Mouse (Mus musculus): ENCODE results near the gene Ms4a8a.
"Not testable (repeated sequence)": the region's sequence is repeated elsewhere in the genome, so short reads cannot be mapped to it uniquely, and the experiment has no call there.

Ms4a8a gene

DNA sequence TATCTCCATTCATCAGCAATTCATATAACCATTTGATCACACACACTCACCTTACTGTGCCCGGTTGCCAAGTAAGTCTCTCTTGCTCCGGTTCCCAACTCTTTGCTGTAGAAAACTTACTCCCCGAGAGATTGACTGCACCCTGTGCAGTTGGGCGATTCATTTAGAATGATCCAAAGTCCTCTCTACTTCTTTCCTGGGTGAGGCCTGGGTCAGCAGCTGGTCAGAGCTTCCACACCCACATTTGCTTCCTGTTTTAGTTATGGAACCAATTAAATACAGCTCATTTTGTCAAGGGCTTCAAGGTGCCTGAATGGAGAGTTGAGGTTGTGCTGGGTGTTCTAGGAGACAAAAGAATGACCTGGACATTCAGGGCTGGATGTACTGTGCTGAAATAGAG lies at the start of gene Ms4a8a:
Gene Ms4a8a (minus strand): TSS at position 169 of the 400 bp plus-strand sequence.
- no peak for DNase-seq (ENCODE audit: low spot score)

DNA sequence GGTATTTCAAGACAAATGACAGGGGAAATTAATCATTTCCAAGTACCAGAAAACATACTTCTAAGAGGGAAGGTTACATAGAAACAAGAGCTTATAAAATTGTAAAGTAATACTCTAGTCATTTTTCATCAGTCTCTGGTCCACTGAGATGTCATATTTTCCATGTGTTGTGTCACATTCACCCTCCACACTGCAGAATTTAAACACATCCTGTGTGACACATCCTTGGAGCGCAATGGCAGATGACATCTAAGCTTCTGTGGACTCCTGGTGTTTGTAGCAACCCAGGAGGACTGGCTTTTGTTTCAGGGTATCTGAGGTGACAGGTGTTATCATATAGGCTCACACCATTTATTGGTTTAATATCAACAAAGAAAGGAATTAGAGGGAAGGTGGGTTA lies 48.8 kb upstream of the Ms4a8a start:
- no peak for DNase-seq (ENCODE audit: low spot score)

DNA sequence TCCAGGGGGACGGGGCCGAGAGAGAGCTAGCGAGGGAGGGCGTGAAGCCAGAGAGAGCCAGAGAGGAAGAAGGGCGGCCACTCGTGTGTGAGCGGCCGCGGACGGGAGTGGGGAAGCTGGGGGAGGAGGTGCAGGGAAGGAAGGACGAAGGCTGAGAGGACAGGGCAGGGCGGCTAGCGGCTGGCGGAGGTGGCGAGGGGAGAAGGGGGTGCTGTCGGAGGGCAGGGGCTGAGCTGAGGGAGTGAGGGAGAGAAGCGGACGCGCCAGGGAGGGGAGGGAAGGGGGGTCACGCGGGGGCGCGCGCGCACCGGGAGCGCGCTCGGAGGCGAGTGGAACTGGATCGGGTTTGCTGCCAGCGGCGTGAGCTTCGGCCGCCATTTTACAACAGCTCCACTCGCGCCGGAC lies 40.1 kb upstream of the Ms4a8a start:
- DNase-seq (ENCODE audit: low spot score): peak; percentile 23

DNA sequence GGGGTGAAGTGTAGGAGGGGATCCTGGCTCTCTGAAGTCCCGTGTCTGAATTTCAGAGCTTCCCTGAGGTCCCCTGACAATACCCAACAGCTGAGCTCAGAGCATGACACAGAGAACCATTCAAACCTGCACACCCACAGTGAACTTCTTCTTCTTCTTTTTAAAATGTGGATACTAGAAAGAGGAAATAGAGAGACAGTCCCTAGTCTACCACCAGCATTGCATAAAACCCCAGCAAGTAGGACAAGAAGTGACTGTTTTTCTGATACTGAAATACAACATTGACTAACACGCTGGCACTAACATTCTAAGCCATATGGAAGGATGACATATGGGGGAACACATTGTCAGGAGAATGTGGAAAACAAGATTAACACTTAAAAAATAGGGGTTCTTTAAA lies 38.4 kb upstream of the Ms4a8a start:
- DNase-seq (ENCODE audit: low spot score): no peak

DNA sequence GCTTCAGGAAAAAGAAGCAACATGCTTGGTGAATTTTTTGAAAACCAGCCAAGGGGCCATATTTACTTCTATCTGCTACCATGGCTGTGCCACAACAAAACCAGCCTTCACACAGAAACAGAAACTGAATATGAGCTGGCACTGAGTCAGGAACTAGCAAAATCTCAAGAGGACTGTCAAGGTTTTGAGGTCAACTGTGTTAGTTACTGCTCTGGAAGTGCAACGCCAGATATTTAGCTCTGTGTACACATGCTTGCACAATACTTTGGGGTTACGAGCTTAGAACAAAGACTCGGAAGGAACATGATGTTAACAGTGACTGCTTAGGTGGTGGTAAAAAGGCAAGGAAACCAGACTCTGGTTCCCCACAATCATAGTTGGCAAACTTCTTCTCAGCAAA lies 26.8 kb upstream of the Ms4a8a start:
- DNase-seq (ENCODE audit: low spot score): no peak

DNA sequence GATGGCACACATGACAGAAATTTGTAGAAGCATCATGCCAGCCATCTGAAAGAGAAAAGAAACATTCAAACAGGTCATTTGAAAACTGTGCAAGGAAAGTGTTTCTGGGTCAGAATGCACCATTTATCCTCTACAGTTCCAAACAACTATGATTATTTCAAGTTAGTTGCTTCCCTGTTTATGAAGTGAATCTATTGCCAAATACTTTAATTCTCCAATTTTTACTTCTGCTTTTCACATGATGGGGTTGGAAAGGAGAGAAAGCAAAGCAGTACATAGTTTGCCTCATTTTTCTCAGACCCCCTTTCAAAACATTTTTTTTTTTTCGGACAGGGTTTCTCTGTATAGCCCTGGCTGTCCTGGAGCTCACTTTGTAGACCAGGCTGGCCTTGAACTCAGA lies 21.0 kb upstream of the Ms4a8a start:
- DNase-seq (ENCODE audit: low spot score): no peak

DNA sequence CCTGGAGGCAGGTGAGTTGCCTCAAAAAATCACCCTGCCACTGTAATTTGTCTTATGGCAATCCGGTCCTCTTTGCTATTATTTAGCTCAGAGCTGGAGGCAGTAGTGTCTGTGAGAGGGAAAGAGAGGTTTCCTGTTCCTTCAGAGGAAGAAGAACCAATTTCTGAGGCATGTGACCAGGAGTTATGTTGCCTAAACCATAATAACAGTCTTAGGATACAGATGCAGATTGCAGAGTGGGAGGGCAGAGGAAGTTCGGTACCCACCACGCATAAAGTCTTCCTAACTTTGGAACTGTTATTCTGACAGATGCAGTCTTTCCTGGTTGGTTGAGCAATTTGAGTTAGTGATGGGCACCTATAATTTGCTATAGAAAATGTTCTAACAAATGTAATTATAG lies 17.5 kb upstream of the Ms4a8a start:
- no peak for DNase-seq (ENCODE audit: low spot score)

DNA sequence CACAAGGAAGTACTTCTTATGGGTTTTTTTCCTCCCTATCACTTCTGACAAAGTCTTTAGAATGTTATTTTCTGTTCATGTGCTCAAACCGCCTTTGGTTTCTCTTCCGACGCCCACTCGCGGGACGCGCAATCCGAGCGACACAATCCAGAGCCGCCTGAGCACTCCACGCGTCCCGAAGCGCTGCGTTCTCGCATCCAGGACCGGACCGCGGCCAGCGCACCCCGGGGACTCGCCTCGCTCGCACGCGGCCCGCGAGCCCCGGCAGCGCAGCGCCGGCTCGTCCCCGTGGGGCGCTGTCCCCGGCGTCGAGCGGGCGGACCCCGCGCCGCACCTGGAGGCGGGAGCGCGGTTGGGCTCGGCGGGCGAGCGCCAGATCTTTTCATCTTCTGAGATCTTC lies 11.2 kb upstream of the Ms4a8a start:
- DNase-seq (ENCODE audit: low spot score): peak; percentile 11

DNA sequence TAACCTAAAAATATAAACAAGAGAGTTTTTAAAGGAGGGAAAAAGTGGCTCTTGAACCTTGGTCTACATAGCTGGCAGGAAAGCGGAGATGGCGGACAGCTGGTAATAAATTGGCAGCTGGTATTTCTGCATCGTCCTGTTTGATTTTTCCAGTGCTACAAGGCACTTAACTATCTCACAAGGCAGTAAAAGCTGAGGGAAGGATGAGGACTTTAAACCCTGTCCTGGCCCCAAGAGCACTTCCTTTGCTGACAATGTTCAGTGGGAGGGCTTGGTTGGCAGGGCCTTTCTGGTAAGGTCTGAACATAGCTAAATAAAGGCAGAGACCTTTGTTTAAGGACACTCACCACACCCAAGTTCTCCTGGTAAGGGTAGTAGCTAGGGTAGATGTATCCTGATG lies 10.5 kb downstream of the Ms4a8a start:
- DNase-seq (ENCODE audit: low spot score): no peak

DNA sequence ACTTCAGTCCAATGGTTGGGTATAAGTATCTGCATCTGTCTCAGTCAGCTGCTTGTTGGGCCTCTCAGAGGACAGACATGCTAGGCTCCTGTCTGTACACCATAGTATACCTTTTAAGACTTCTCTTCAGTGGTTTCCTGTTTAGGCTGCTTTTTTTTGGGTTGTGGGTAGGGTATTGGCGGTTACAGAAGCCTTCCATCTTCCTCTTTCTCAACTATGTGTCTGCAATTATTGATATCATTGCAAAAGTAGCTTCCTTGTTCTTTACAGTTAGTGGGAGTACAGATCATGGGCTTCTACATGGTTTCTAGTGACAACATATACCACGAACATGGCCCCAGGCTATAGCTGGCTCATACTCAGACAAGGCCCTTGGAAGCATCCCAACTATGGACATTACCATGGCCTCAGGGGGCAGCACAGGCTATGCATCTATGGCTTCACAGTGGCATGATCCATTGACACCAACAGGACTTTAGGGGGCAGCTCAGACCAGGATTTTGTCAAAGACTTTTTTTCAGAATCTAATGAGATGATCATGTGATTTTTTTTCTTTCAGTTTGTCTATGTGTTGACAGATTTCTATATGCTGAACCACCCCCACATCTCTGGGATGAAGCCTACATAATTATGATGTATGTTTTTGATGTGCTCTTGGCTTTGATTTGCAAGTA lies 15.6 kb downstream of the Ms4a8a start:
- no peak for DNase-seq (ENCODE audit: low spot score)

DNA sequence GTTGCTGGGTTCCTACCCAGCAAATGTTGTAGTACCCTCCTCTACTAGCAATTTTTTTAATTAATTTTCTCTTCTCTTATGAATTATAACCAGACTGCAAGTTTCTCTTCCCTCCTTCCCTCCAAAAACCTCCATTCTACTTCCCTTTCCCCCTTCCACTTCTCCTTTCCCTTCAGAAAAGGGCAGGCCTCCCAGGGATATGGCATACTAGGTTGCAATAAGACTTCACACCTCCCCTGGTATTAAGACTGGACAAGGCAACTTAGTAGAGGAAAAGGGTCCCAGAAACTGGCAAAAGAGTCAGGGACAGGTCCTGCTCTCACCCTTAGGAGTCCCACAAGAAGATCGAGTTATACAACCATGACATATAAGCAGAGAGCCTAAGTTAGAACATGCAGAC lies 20.0 kb downstream of the Ms4a8a start:
- DNase-seq (ENCODE audit: low spot score): no peak

DNA sequence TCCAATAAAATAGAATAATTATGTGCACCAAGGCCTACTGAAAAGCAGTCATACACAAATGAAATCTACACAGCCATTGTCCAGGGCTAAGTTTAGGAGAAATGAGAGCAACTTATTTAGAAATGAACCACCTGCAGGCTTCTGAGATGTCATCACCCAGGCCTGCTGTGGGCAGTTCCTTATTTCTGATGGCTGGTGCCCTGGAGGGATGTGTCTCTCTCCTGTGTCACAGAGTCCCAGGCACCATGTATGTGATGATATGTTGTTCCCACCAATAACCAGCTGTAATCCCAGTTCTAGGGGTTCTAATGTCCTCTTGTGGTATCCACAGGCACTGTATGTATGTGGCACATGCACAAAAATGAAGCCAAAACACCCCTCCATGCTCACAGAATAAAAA lies 20.9 kb downstream of the Ms4a8a start:
- no peak for DNase-seq (ENCODE audit: low spot score)

DNA sequence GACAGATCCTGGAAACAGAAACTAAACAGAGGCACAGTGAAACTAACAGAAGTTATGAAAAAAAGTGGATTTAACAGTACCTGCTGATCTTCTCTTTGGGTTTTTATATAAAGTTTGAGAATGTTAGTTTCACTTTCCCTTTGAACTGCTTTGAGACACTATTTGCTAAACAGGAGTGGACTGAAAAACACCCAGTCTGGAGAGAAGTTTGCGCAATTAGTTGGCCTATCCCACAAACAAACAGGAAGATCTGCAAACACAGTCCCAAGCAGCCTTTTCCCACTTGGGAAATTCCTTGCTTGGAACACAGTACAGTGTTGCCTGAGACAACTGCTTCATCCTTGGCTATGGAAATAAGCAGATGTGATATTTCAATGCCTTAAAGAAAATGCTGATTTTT lies 25.2 kb downstream of the Ms4a8a start:
- DNase-seq (ENCODE audit: low spot score): not testable (repeated sequence)

DNA sequence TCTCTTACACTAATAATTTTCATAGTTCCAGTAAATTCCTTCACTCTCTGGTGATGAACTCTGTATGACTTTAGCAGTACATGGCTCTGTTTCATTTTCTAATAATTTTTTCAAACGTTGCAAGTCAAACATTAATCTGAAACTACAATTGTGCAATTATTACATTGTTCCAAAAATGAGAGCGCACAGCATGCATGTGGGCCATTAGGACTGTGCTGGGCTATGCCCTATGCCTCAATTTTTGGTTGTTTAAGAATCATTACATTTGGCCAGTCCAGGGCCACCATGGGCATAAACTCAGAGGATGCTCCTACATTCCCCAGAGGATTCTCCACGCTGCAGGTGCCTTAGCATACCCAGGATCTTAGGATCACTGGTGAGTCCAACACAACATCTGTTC lies 27.6 kb downstream of the Ms4a8a start:
- DNase-seq (ENCODE audit: low spot score): no peak

DNA sequence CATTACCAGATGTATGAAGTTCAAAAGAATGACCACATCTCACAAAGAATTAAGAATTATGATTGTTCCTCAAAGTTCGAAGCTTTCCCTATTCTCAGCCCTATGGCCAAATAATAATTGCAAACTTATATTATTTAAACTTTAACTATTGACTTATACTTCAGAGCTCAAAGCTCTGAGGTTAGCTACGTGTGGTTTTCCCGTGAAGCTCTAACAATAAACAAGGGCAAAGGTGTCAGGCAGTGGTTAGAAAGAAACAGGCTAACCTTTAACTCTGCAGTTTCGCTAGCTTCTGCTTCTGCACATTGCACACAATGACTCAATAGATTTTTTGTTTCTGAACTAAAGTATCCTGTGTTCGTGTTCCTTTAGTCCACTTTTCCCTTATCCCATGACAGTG lies 28.0 kb downstream of the Ms4a8a start:
- DNase-seq (ENCODE audit: low spot score): no peak

DNA sequence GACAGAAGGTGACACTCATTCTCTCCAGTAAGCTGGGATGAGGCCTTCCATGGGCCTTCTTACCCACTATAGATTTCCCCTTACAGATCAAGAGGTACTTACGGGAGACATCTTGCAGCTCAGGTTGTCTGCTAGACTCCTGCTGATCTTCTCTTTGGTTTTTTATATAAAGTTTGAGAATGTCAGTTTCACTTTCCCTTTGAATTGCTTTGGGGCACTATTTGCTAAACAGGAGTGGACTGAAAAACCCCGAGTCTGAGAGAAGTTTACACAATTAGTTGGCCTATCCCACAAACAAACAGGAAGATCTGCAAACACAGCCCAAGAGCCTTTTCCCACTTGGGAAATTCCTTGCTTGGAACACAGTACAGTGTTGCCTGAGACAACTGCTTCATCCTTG lies 30.6 kb downstream of the Ms4a8a start:
- DNase-seq (ENCODE audit: low spot score): no peak

DNA sequence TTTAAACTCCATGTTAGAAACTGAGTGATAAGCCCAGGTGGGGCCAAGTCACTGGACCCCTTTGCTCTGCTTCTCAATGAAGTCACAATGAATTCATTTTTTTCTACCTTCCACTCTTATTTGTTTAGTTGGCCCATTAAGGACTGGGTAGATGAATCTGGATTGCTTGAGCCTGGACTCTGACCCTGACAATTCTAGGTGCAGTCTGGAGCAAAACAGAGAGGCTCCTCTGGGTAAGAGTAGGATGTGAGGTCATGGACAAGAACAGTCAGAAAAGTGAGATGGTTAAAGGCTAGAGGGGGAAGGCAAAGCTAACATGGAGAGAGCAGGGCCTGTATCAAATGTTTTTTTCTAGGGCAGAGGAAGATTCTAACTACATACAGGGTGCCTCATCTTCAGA lies 31.5 kb downstream of the Ms4a8a start:
- DNase-seq (ENCODE audit: low spot score): no peak

DNA sequence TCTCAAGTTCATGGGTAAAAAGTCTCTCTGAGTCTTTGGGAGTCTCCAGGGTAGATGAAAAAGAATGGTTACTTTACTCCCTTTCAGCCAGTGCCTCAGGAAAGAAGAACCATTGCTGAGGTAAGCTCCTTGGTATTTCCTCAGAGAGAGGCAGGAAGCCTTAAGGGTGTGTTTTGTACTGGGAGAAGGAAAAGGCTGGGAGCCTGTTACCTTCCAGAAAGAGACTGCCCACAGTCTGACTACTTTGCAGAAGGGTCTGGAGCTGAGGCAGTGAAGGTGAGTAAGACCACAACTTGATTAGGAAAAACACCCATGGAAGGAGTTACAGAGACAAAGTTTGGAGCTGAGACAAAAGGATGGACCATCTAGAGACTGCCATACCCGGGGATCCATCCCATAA lies 32.4 kb downstream of the Ms4a8a start:
- no peak for DNase-seq (ENCODE audit: low spot score)

DNA sequence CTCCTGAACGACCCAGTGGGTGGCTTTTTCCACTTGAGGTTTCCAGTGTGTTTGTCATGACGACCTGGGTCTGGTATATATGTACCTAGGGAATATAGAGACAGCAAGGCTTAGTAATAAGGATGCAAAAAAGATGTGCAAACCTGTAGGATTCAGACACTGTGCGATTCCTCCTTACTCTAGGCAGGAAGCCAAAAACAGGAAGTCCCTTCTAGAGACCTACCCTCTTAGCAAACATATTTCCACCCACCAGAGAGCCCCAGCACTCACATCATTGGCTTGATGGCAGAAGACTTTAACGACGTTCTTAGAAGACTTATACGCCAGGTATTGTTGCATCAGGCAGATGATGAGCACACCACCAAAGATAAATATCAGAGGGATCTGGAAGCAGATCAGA lies 32.9 kb downstream of the Ms4a8a start:
- DNase-seq (ENCODE audit: low spot score): no peak

DNA sequence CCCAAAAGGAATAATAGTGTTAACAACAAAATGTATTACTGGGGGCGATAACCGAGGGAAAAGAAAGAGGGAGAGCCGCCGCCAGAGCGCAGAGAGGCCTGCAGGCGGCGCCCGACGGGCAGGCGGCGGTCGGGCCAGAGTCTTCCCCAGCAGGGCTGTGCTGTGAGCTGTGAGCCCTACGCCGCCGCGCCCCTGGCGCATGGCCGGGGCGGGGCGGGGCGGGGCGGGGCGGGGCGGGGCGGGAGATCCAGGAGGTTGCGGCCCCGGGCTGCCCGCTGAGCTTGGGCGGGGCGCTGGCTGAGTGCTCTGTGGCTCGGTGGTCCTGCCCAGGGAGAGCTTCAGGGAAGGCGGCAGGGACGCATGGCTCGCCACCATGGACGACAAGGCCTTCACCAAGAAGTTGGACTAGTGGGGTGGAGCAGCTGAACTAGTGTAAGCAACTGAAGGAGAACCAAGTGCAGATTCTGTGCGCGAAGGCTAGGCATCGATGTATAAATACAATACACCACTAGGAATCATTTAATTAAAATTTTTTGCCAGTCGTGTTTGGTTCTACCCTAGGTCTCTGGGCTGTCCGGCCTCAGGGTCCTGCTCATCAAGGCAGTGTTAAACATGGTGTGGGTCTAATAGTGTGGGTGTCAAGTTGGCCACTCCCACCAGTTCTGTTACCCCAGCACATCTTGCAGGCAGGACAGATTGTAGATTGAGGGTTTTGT lies 35.7 kb downstream of the Ms4a8a start:
- peak; percentile 68 for DNase-seq (ENCODE audit: low spot score)

DNA sequence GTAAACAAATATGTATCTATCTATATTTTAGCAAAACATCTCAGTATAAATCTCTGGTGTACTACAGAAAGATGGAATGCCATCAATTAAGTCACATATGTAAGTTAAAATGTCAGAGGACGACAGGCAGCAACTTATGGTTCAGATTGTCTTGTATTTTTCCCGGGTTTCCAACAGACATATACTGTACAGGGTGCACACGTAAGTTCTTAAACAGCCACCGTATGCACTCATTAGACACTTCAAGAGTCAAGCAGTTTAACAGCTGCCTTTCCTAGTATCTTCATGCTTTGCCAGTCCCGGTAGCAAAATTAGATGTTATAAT lies 36.3 kb downstream of the Ms4a8a start:
- no peak for DNase-seq (ENCODE audit: low spot score)

DNA sequence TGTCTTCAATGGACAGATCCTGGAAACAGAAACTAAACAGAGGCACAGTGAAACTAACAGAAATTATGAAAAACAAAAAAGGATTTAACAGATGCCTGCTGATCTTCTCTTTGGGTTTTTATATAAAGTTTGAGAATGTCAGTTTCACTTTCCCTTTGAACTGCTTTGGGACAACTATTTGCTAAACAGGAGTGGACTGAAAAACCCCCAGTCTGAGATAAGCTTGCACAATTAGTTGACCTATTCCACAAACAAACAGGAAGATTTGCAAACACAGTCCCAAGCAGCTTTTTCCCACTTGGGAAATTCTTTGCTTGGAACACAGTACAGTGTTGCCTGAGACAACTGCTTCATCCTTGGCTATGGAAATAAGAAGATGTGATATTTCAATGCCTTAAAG lies 43.3 kb downstream of the Ms4a8a start:
- no peak for DNase-seq (ENCODE audit: low spot score)

DNA sequence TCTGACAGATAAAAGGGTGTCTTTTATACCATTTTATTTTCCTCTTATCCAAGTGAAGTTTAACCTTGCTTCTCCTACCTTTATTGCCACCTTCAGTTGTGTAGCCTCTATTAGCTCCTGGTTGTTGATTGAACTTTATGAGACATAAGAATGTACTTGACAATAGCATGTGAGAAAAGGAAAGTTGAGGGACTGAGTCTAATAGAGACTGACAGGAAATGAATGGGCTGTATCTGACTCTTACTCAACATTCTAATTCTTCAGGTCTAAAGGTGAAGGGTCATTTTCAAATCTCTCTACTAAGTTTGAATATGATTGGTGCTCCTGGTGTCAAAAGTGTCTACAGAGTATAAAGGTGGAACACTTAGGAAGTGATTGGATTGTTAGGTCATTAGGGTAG lies 58.5 kb downstream of the Ms4a8a start:
- no peak for DNase-seq (ENCODE audit: low spot score)

DNA sequence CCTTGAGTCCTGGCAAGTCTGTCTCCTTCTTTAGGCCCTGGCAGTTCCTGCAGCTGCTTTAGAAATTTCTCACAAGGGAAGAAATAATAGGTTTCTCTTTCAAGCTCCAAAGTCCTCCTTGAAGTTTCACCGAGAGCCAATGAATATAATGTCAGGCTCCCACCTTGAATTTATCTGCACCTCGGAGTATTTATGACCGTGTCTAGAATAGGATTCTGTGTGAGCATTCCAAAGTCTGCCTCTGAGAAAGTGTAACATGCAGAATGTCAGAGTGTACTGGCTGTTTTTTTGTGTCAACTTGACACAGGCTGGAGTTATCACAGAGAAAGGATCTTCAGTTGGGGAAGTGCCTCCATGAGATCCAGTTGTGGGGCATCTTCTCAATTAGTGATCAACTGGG lies 63.0 kb downstream of the Ms4a8a start, which contains the start of gene Ms4a18:
Gene Ms4a18 (minus strand): TSS at position 141 of the 400 bp plus-strand sequence.
- no peak for DNase-seq (ENCODE audit: low spot score)

All from ovary, postnatal 36 days (tissue).